Mouse (Mus musculus) stomach, postnatal 0 days (tissue): ENCODE measurements at regions not wholly inside any gene's neighbourhood (a gene's known extent, or its start where the extent isn't known, plus 50 kb on each side); places are given as distances from the start of the nearest gene placed in this dataset.
A peak's percentile ranks its signal among the peaks of the same experiment; 100 is the strongest.

Source experiments
- CTCF ChIP-seq: IDR thresholded peaks from 2 replicates; pipeline ENCODE4 v1.5.1; 2016; ENCODE audit warnings: antibody characterized with exemption, low read depth, mild to moderate bottlenecking, moderate library complexity
- EP300 ChIP-seq: optimal IDR thresholded peaks from 2 replicates; pipeline ENCODE3; 2016; ENCODE audit warnings: antibody characterized with exemption

GRCm38 (mm10) chr4:148337890-148338880 lies 50.4 kb upstream of the Disp3 start:
- TF ChIP-seq CTCF (peak; percentile 57), EP300 (no peak)
